Mouse (Mus musculus): ENCODE data around the gene Syn3.
"Not testable (repeated sequence)": the region's sequence is repeated elsewhere in the genome, so short reads cannot be mapped to it uniquely, and the experiment has no call there.

The Syn3 gene

GRCm38 (mm10) chr10:86052818-86053522 lies 445.7 kb downstream of the Syn3 start:
- DNase-seq (ENCODE audit: low spot score in 2 of 2): no peak

DNA sequence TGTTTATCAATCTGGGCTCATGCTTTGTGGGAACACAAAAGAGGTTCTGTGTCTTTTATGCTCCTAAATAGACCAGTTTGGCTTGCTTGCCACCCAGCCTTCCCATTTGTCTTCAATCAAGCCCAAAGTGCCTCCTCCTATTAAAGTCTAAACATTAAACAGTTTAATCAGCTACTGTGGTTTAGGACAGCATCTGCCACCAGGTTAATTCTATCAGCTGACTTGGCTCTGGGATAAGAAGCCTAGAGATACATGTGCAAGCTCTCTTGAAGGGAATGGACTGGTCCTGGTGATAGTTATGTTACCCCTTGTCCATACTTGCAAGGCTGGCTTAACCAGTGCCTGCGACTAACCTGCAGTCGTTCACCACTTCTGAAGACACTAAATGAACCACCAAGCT lies 448.2 kb downstream of the Syn3 start:
- DNase-seq (ENCODE audit: low spot score in 2 of 2): no peak

DNA sequence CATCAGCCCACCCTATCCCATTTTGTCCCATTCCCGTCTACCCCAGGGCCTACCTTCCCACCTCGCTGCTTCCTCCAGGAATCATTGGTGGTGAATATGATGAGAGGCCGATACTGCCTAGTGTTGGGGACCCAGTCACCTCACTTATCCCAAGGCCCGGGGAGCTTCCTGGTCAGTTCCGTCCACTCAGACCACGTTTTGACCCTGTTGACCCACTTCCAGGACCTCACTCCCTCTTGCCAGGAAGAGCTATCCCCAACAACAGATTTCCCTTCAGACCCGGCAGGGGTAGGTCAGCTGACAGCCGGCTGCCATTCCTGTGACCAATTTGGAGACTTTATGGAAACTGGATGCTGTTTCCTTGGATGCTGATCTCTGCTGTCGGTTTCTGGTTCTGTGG lies 450.9 kb downstream of the Syn3 start:
- no peak for DNase-seq (ENCODE audit: low spot score in 2 of 2)

DNA sequence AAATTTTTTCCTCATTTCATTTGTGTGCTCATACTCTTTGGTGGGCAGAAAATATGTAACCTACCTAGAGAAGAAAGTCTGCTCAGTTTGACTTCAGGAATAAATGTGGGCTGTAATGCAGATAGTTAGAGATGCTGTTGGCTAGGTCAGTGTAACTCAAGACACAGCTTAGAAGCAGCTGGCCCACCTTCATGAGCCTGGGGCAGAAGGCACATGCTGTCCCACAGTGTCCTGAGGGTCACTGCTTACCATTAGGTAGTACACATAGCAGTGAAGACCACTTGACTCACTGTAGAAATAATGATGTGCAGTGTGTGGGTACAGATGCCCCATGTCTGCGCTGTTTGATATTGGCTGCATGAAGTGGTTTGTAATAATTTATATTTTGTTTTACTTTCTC lies 452.3 kb downstream of the Syn3 start:
- DNase-seq (ENCODE audit: low spot score in 2 of 2): no peak

DNA sequence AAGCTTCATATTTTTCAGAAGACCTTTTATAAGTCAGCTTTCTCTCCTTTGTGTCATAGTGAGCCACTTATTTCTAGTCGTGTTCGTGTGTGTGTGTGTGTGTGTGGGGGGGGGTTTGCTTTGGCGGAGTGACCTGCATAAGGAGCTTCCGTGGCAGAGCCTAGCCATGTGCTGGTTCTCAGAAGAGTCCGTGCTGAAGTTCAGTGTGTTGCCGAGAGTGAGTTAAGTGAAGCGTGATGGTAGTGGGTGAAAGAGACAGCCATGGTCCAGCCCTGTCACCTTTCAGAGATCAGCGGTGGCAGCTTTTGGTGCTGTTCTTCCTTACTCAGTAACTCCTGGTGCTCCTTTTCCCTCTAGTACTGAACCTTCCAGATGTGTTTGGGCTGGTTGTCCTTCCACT lies 454.6 kb downstream of the Syn3 start:
- no peak for DNase-seq (ENCODE audit: low spot score in 2 of 2)

- no peak for DNase-seq (ENCODE audit: low spot score in 2 of 2)
These were observed 455.0 kb downstream of the Syn3 start for GRCm38 (mm10) chr10:86043651-86044050.

DNA sequence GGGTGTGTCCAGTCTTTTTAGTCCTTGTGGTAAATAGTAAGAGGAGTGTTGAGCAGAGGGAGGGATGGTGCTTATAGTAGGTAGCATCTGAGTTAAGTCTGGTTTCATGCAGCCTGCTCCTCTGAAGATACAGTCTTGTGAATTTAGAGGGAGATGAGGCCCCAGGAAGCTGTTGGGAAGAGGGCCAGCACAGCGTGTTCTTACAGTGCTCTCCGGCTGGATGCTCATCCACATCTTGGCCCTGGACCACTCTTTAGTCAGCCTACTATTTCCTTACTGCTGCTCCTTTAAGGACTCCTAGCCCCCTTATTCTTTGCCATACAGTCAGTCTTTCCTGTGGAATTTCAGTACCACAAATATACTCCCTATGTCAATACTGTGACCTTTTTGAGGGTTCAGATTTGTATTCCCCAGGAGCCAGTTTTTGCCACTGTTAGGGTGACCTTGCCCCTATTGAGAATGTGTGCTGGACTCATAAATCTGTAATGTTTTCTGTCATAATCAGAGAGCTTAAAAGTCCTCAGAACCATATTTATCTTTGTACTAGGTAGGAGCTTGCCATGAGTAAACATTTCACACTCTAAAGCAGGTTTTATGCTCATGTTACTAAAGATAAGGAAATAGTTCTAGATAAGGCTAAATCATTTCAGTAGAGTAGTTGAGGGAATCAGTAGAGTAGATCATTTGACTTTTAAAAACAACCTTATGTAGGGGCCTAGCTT lies 464.5 kb downstream of the Syn3 start:
- no peak for DNase-seq (ENCODE audit: low spot score in 2 of 2)

DNA sequence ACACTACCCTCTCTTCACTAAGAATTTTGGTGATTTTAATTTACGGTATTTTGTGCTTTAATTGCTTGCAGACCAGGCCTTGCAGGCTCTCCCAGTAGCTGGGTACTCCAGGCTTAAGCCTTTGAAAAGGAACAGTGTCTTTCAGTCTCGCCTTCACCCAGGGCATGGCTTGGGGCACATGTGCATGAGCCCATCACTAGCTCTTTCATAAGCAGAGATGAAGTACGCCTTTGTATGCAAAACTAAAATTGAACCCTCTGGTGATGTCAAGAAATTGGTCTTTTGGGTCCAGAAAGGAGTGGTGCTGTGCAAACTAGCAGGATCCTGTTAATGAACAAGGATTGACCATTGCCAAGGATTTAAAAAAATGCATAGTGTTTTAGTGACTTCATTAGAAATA lies 466.2 kb downstream of the Syn3 start:
- no peak for DNase-seq (ENCODE audit: low spot score in 2 of 2)

- DNase-seq (ENCODE audit: low spot score in 2 of 2): no peak
These were observed 468.0 kb downstream of the Syn3 start for GRCm38 (mm10) chr10:86030743-86031142.

GRCm38 (mm10) chr10:86026807-86027206 lies 471.9 kb downstream of the Syn3 start:
- not testable (repeated sequence) for DNase-seq (ENCODE audit: low spot score in 2 of 2)

DNA sequence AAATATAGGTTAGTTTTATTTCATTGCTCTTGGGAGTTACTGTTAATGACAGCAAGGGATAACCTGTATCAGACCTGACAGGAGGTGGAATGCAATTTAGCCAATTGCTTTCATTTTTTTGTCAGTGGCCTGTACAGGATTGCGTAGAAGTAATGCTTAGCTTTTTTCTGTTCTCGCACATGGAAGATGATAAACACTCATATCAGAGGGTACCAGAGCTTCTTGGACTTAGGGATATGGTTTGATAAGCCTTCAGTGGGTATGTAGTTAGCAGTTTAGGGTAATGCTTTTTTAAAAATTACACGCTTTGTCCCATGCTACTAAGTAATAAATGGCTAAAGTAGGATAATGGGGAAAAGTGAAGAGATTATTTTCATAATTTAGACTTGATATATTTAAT lies 472.3 kb downstream of the Syn3 start:
- DNase-seq (ENCODE audit: low spot score in 2 of 2): no peak

DNA sequence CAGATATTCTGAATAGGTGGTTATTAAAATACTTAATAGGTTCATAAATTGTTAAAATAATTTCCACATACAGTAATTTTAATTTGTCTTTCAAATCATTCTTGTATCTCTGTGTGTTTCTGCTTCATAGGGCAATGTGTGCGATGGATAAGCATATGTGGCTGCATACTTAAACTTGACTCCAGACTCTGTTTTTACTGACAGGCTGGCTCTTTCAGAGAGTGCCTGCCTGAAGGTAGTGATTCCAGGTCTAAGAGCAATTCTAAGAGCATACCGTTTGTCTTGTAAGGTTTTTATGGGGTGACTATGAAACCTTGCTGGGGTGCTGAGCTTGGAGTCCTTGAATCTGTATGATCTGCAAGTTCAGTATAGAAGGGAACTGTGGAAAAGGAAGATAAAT lies 472.8 kb downstream of the Syn3 start:
- DNase-seq (ENCODE audit: low spot score in 2 of 2): no peak

DNA sequence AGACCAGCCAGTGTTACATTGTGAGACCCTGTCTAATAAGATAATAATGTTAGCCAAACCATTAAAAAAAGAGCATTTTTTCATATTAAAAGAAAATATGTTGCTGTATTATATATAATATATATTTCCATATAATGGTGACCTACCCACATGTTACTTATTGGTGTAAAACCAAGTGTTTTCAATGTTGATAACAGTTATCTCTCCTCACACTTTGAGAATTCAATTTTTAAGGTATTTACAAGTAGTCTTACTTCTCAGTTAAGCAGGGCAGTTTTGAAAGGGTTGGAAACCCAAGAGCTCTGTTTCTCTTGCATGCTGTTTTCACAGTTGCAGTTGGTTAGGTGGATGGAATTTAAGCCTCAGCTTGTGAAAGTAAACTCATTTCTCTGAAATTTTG lies 475.5 kb downstream of the Syn3 start:
- DNase-seq (ENCODE audit: low spot score in 2 of 2): no peak

GRCm38 (mm10) chr10:86022474-86022816 lies 476.3 kb downstream of the Syn3 start:
- DNase-seq (ENCODE audit: low spot score in 2 of 2): no peak

- DNase-seq (ENCODE audit: low spot score in 2 of 2): peak; percentile 71 to 86
These were observed 476.8 kb downstream of the Syn3 start, which contains the start of gene Fbxo7 for GRCm38 (mm10) chr10:86021749-86022473. Gene Fbxo7, plus strand, starts transcription at chr10:86021972.

DNA sequence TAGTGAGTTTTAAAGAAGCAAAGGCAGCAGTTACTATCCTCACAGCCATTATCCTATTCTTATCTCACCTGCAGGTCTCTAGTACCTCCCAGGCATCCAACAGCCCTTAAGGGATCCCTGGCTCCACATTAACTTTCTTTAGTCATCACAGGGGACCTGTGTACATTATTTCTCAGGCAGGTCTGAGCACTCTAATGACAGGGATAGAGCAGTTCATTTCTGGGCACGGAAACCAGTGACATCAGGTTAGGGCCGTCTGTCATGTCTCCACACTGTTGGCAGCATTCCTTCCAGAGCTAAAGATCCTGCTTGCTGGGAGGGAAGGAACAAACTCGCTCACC lies 477.3 kb downstream of the Syn3 start:
- no peak for DNase-seq (ENCODE audit: low spot score in 2 of 2)

DNA sequence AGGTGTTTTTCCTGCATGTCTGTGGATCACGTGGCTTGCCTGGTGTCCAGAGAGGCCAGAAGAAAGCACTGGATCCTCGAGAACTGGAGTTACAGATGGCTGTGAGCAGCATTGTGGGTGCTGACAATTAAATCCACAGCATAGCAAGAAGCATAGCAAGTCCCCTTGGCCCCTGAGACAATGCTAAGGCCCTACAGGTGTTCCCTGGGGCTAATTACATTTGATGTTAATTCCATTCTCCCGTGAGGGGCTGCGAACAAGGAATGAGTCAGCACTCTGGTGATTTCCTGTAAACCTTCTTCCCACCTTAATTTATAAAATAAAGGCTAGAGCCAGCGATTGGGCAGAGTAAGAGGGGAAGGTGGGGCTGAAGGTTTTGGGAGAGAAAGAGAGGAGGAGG lies 479.9 kb downstream of the Syn3 start:
- no peak for DNase-seq (ENCODE audit: low spot score in 2 of 2)

DNA sequence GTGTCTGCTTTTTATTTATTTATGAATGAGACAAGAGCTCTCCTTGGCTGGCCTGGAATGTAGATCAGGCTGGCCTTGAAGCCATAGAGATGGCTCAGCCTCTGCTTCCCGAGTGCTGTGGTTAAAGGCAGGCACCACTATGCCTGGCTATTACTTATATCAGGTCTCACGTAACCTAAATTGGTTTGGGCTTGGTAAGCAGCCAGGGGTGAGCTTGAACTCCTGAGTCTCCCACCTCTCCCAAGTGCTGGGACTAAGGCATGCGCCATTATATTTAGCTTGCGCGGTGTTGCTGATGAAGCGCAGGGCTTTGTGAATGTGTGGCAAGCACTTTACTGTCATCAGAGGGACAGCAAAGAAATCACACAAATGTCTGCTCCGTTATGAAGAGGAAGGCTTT lies 480.9 kb downstream of the Syn3 start:
- no peak for DNase-seq (ENCODE audit: low spot score in 2 of 2)

GRCm38 (mm10) chr10:86011781-86012180 lies 486.9 kb downstream of the Syn3 start, which contains the start of gene Bpifc:
Gene Bpifc, minus strand, starts transcription at chr10:86011895.
- no peak for DNase-seq (ENCODE audit: low spot score in 2 of 2)

- DNase-seq (ENCODE audit: low spot score in 2 of 2): no peak
These were observed 487.5 kb downstream of the Syn3 start for GRCm38 (mm10) chr10:86011172-86011571.

DNA sequence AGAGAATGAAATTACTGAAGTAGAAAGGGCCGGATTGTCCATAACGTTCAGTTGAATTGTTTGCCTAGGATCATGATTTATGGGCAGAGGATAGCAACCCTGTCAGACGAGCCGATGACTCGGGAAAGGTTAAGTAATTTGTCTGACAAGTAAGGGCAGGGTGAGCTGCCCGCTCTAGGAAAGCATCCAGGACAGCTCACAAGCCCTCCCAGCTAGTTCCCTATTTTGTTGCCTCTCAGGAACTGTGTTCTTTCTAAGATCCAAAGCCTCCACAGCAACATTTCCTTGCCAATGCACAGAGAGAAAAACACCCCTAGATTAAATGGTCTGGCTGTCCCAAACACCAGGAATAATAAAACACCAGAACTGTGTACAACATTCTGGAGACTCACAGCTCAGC lies 488.1 kb downstream of the Syn3 start:
- no peak for DNase-seq (ENCODE audit: low spot score in 2 of 2)

DNA sequence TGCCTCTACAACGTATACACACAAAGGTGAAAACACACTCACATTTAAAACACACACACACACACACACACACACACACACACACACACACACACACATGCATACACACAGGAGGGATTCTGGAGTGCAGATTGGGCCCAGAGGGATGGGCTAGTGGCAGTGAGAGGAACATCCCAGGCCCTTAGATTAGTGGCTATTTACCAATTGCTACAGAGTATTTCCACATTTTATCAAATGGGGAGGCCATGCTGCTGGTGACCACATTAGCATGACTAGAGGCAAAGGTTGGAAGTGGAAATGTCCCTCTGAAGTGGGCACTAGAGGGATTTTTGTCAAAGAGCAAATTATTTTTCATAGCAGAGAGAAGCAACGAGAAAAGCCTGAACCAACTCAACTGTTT lies 489.0 kb downstream of the Syn3 start:
- DNase-seq (ENCODE audit: low spot score in 2 of 2): no peak

DNA sequence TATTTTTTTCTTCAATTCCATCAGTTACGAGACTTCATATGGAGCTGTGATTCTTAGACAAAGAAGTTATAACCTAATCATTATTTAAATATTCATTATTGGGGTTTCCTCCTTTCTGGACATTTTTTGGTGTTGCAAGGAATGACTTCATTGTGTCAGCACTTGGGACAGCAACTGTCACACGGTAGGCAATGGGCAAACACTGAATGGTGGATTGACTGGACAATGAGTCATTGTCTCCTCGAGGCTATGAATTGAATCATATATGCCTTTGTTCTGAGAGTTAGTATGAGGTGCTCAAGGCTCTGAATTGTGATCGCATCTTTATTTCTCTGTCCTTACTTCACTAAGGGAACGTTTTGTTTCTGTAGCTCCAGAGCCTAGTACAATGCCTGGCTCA lies 492.2 kb downstream of the Syn3 start:
- no peak for DNase-seq (ENCODE audit: low spot score in 2 of 2)
